Mouse (Mus musculus): ENCODE results near the gene Dnajb6.
"Not testable (repeated sequence)": the region's sequence is repeated elsewhere in the genome, so short reads cannot be mapped to it uniquely, and the experiment has no call there.

Dnajb6 gene

GRCm38 (mm10) chr5:29759318-29759717 lies 23.8 kb downstream of the Dnajb6 start:
- DNase-seq (ENCODE audit: low read depth, low spot score): no peak

- DNase-seq (ENCODE audit: low read depth, low spot score): peak; percentile 4
These were observed 35.4 kb downstream of the Dnajb6 start for GRCm38 (mm10) chr5:29770935-29771334.

DNA sequence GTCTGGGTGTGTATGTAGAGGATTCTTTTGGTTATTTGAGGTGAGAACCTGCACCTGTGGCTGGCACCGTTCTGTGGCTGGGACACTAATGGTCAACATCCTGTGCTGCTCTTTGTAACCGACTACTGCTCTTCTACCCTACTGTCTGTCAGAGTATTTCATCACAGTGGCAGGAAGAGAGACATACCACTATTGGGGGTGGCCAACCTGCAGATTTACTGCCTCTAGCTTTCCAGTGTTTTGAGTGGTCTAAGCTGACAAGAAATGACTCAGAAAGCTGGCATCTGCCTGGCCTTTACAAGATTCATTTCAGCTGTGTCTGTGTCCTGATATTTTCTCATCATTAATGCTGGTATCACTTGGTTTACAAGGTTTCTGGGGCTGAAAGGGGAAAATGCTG lies 36.5 kb downstream of the Dnajb6 start:
- no peak for DNase-seq (ENCODE audit: low read depth, low spot score)

DNA sequence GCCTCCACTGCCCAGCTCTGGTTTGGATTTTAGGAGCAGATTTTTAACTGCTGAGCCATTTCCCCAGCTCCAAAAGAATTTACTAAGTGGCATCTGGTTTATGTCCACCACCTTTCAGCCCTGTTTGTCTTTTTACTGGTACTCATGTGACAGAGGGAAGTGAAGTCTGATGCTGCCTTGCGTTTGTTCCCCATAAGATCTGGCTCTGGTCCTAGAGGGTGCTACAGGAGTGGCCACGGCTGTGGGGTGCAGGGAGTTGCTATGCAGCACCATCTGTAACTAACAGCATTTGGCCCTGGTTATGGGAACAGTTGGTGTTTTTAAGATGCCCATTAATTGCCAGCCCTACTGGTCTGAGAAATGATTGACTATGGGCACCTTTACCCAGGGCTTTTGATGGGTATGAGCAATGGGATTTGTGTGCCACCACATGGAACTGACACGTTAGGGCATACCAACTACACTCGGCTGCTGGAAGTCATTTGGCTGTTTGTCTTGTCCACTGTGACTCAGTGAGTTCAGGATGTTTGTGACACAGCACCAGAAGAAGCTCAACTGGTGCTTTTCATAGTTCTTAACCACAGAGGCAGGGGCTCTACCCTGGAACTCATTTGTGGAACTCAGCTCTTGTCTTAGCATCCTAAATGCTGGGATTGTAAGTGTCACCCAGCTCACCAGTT lies 37.3 kb downstream of the Dnajb6 start:
- no peak for DNase-seq (ENCODE audit: low read depth, low spot score)

DNA sequence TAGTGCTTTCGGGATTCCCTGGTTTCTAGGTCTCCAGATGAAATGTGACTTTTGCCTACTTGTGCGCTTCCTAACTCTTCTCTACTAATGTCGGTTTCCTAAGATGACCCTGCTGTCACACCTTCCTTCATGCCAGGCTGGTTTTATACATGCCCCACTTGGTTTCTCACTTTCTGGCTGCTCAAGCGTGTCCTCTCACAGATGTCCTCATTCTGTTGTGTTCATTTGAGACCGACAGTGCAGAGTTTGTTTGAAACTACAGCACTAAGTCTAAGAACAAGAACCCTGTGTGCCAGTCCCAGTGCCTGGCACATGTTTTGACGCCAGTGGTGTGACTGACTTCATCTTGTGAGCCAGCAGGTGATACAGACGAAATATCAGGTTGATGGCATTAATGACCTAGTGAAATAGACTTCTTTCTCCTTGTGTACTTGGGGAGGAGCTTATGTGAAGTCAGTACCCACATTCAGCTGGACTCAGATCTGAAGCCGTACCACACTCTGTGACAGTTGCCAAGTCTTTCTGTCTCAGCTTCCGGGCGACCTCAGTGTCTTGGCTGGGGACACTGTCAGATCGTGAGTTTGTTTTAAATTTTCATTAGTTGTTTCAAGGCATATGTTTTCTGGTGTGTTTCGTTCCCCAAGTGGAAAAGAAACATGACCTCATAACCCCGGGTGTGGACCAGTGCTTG lies 38.1 kb downstream of the Dnajb6 start:
- no peak for DNase-seq (ENCODE audit: low read depth, low spot score)

DNA sequence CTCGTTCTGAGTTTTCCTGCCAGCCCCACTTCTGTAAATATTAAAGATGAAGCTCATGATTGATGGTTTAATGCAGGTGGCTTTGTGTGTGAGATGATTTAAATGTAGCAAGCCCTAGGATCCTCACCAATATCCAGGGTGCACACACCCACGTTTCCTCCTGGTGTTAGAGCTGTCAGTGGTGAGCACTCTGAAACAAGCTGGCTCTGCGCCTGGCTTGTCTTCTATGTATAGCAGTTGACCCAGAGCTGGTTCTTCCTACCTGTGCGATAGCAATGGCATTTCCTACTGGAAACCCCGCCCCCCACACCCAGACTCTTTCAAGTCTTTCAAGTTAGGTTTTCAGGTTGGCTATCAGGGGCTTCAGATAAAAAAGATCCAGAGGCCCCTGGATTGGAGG lies 39.9 kb downstream of the Dnajb6 start:
- DNase-seq (ENCODE audit: low read depth, low spot score): no peak

- DNase-seq (ENCODE audit: low read depth, low spot score): no peak
These were observed 42.5 kb downstream of the Dnajb6 start for GRCm38 (mm10) chr5:29778029-29778428.

DNA sequence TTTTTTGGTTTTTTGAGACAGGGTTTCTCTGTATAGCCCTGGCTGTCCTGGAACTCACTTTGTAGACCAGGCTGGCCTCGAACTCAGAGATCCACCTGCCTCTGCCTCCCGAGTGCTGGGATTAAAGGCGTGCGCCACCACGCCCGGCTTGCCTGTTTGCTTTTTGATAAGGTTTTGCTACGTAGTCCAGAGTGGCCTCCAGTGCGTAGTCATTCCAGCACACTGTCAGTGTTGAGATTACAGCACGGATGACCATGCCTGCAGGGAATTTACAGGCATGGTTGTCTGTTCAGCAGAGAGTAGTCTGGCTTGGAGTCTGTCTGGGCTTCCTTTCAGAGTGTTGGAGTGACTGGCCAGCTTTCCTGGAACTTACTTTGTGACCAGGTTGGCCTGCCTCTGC lies 44.2 kb downstream of the Dnajb6 start:
- not testable (repeated sequence) for DNase-seq (ENCODE audit: low read depth, low spot score)

GRCm38 (mm10) chr5:29782261-29782660 lies 46.8 kb downstream of the Dnajb6 start:
- no peak for DNase-seq (ENCODE audit: low read depth, low spot score)

DNA sequence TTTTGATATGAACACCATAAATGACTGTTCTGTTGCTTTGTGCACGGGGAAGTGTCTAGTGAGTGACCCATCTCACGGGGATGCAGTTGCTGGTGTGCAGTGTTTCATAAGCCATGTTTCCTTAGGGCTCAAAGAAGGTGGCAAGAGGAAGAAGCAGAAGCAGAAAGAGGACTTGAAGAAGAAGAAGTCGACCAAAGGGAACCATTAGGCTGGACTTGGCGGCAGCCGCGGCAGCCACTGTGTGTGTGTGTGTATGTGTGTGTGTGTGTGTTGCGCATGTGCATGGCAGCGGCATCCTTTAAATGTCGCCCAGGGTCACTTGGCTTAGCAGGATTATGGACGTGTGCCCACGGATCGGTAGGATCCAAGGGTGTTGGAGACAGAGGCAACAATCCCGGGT lies 49.4 kb downstream of the Dnajb6 start:
- DNase-seq (ENCODE audit: low read depth, low spot score): not testable (repeated sequence)

DNA sequence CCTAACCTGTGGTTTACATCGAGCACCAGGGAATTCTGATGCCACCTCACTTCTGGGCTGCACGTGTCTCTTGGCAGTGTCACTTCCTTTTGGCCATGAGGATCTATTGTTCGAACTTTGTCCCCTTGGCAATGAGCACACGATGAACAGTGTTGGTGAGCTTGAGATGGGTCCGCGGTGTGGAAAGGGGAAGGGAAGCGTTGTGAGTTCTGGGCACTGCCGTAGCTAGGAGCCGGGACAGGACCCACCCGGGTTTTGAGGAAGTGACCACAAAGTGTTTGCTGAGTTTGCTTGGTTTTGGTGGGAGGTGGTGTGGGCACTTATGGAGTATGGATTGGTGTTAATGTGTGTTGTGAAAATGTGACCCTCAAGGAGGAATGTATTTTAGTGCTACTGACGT lies 50.5 kb downstream of the Dnajb6 start:
- DNase-seq (ENCODE audit: low read depth, low spot score): not testable (repeated sequence)

DNA sequence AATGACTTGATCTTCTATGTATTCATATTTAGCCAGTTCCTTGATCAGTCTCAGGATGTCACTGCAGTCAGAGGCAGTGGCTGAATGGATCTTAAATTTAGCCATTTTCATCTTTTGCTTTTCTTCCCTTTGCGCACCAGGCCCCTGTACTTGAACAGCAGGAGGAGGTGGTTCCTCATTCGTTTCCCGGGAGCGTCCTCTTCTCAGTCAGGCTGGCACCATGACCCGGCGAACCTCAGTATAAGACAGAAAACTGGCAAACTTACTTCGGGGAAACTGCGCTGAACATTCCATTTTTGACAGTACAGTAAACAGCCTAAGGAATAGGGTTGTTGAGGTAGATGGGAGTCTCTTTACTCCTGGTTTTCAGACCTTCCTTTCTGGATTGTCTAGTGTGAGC lies 59.4 kb downstream of the Dnajb6 start:
- not testable (repeated sequence) for DNase-seq (ENCODE audit: low read depth, low spot score)

DNA sequence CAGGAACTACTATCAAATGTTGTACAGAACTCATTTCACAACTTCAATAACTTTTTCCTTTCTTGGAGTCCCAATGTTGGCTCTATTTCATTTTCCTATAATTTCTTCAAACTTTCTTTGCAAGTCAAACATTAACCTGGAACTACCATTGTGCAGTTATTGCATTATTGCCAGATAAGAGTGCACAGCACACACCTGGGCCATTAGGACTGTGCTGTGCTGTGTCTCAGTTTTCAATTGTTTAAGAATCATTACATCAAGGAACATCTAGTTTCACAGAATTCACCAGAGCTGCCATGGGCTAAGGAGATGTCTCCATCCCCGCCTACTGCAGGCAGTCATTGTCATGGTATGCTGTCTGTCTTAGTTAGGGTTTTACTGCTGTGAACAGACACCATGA lies 73.5 kb downstream of the Dnajb6 start:
- DNase-seq (ENCODE audit: low read depth, low spot score): no peak

- DNase-seq (ENCODE audit: low read depth, low spot score): not testable (repeated sequence)
These were observed 76.0 kb downstream of the Dnajb6 start for GRCm38 (mm10) chr5:29811377-29811921.

GRCm38 (mm10) chr5:29816523-29817242 lies 81.2 kb downstream of the Dnajb6 start:
- no peak for DNase-seq (ENCODE audit: low read depth, low spot score)

- DNase-seq (ENCODE audit: low read depth, low spot score): no peak
These were observed 81.9 kb downstream of the Dnajb6 start for GRCm38 (mm10) chr5:29817400-29817799.

DNA sequence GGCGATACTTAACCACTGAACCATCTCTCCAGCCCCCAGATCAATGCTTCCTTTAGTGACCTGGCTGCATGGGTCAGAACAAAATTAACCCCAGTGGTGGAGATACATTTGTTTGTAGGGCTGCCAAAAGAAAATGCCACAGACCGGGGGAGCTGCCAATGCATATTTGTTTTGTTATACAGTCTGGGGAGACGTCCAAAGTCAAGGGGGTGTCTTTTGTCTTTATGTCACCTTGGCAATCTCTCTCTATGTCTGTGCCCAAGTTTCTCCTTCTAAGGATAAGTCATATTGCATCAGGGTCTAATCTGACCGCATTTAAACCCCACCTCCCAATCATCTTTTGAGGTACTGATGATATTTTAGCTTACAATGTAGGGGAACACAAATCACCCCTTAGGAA lies 82.8 kb downstream of the Dnajb6 start:
- DNase-seq (ENCODE audit: low read depth, low spot score): no peak

- DNase-seq (ENCODE audit: low read depth, low spot score): peak; percentile 22
These were observed 89.3 kb downstream of the Dnajb6 start for GRCm38 (mm10) chr5:29824796-29825195.

GRCm38 (mm10) chr5:29826780-29827179 lies 91.3 kb downstream of the Dnajb6 start:
- peak; percentile 17 for DNase-seq (ENCODE audit: low read depth, low spot score)

GRCm38 (mm10) chr5:29842444-29843166 lies 107.1 kb downstream of the Dnajb6 start:
- no peak for DNase-seq (ENCODE audit: low read depth, low spot score)

DNA sequence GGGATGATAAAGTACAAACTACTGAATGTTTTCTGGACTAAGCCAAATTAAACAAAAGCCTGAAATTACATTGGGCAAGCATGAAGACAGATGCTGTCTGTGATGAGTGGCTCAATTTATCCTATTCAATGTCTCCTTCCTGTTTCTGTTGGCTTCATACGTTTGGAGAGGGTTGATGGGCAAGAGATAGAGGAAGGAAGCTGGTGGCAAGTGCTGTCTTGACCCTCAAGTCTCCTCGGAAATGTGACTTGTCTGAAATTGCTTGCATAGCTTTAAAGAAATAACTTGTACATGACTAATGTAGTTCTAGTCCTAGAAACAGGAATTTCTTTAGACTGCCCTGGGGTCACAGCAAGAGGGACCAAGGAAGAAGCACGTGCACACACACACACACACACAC lies 109.5 kb downstream of the Dnajb6 start:
- DNase-seq (ENCODE audit: low read depth, low spot score): no peak

DNA sequence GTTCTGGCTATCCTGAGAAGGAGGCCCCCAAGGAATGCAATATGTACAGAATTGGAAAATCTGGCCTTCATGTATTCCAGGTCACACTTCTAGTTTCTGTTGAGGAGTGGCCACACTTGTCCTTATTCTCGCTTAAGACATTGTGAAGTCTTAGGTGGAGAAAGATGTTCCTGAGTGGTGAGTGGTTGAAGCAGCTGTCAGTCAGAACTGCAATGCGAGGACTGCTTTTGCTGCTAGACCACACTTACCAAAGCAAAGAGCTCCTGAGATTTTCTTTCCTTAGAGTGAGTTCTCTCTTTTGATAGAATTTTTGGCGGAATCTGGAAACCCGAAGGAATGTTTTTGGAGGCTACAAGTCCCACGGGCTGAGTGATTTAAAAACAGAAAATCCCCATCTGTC lies 112.0 kb downstream of the Dnajb6 start:
- no peak for DNase-seq (ENCODE audit: low read depth, low spot score)

Measured in embryo, embryonic 11.5 days (tissue).